Mouse (Mus musculus): ENCODE results near the gene Sdr39u1. TPM values are rescaled to one million over a fixed set of nuclear protein-coding genes. Genes with fewer than 3 reads are reported as not detected.
A peak's percentile ranks its signal among the peaks of the same experiment; 100 is the strongest.

Sdr39u1 gene
- polyA plus RNA-seq, 2 experiments, result 80.2 to 81.0 TPM

GRCm38 (mm10) chr14:55883663-55884062, 16.4 kb downstream of the Sdr39u1 start:
- 87% methylated on average over 12 of the region's 12 CpGs for WGBS

DNA sequence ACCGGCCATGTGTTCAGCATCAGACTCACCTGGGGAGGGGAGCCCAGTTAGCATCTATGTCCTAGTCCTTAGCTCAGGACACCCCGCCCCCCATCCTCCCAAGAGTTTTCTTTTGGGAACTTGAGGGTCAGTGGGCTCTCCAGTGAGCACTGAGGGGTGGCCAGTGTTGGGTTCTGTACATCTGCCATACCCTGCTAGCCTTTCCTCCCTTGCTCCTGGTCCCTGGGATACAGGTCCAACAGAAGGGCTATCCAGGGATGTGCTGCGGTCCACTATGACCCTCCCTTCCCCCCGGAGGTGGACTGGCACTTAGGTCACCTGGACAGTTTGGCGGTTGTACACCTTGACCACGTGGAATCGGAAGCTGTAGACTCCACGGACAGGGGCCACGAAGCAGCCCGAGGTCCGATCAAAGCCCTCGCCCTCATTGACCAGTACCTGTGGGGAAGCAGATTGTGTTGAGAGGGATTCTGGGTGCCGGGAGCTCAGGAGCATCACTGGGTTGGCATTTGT, 16.9 kb downstream of the Sdr39u1 start:
- TF ChIP-seq POLR2A (IDR thresholded peaks at IDR 0.05; ENCODE audit: borderline replicate concordance, extremely low read depth, insufficient read depth, insufficient read length), result no peak
- Histone ChIP-seq H3K27me3 (ENCODE audit: control insufficient read depth, insufficient read depth, low read length) (no peaks in the 10 kb centered on the region), H3K4me2 (replicated peaks; ENCODE audit: low read depth, low read length, severe bottlenecking) (no peak overlapping the region), H3K27ac (replicated peaks; ENCODE audit: low read depth, low read length) (no peak overlapping the region), H3K9ac (ENCODE audit: low read depth, low read length, severe bottlenecking) (no peak overlapping the region), H3K4me3 (replicated peaks; ENCODE audit: low read length) (no peak overlapping the region), H3K4me1 (ENCODE audit: control insufficient read depth, insufficient read depth, low read length) (peaks cover 19% of the 10 kb centered on the region), H3K36me3 (ENCODE audit: control insufficient read depth, insufficient read depth, low read length) (peaks cover 22% of the 10 kb centered on the region), H3K9me3 (ENCODE audit: control insufficient read depth, low read length) (no peaks in the 10 kb centered on the region)
- ATAC-seq (ENCODE audit: low FRiP score, low read depth), result no peak
- no peak for DNase-seq (ENCODE audit: low spot score)
- WGBS, result 89% methylated on average over 13 of the region's 13 CpGs

More at GRCm38 (mm10) chr14:55883663-55884062, 16.4 kb downstream of the Sdr39u1 start:
- Histone ChIP-seq H3K36me3 (ENCODE audit: control insufficient read depth, insufficient read depth, low read length) (peaks cover 26% of the 10 kb centered on the region), H3K27ac (replicated peaks; ENCODE audit: low read depth, low read length) (no peak overlapping the region), H3K9me3 (ENCODE audit: control insufficient read depth, low read length) (no peaks in the 10 kb centered on the region), H3K27me3 (ENCODE audit: control insufficient read depth, insufficient read depth, low read length) (no peaks in the 10 kb centered on the region), H3K4me2 (replicated peaks; ENCODE audit: low read depth, low read length, severe bottlenecking) (no peak overlapping the region), H3K9ac (ENCODE audit: low read depth, low read length, severe bottlenecking) (no peak overlapping the region), H3K4me3 (replicated peaks; ENCODE audit: low read length) (no peak overlapping the region), H3K4me1 (ENCODE audit: control insufficient read depth, insufficient read depth, low read length) (peaks cover 15% of the 10 kb centered on the region)
- TF ChIP-seq POLR2A (IDR thresholded peaks at IDR 0.05; ENCODE audit: borderline replicate concordance, extremely low read depth, insufficient read depth, insufficient read length), result no peak
- ATAC-seq (ENCODE audit: low FRiP score, low read depth), result no peak
- DNase-seq (ENCODE audit: low spot score), result no peak

DNA sequence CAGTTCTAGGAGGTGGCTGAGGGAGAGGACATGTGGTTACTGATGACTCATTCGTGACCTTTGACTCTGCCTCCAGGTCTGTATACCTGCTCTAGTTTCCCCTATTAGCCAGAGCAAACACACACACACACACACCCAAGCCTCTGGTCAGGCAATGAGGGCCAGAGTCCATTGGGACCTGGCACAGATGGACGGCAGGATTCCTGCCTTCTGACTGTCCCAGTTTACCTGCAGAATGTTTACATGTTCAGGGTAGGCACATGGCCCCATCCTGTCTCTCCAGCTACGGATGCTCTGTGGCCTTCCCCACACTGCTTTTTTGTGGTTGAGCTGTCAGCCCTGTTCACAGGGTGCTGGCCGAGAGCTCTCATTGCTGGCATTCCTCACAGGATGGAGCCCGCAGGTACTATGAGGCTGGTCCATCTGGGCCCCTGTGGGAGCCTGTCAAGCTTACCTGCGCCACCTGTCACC, 17.9 kb downstream of the Sdr39u1 start:
- H3K36me3 ChIP-seq (ENCODE audit: control insufficient read depth, insufficient read depth, low read length), result peaks cover 12% of the 10 kb centered on the region
- H3K27ac ChIP-seq (replicated peaks; ENCODE audit: low read depth, low read length), result no peak overlapping the region
- no peaks in the 10 kb centered on the region for H3K9me3 ChIP-seq (ENCODE audit: control insufficient read depth, low read length)
- WGBS, result 56% methylated on average over 6 of the region's 6 CpGs
- no peak for TF ChIP-seq POLR2A (IDR thresholded peaks at IDR 0.05; ENCODE audit: borderline replicate concordance, extremely low read depth, insufficient read depth, insufficient read length)
- no peak overlapping the region for H3K9ac ChIP-seq (ENCODE audit: low read depth, low read length, severe bottlenecking)
- H3K4me1 ChIP-seq (ENCODE audit: control insufficient read depth, insufficient read depth, low read length), result peaks cover 26% of the 10 kb centered on the region
- no peak overlapping the region for H3K4me2 ChIP-seq (replicated peaks; ENCODE audit: low read depth, low read length, severe bottlenecking)
- no peak for ATAC-seq (ENCODE audit: low FRiP score, low read depth)
- no peak for DNase-seq (ENCODE audit: low spot score)
- H3K4me3 ChIP-seq (replicated peaks; ENCODE audit: low read length), result no peak overlapping the region
- H3K27me3 ChIP-seq (ENCODE audit: control insufficient read depth, insufficient read depth, low read length), result no peaks in the 10 kb centered on the region

DNA sequence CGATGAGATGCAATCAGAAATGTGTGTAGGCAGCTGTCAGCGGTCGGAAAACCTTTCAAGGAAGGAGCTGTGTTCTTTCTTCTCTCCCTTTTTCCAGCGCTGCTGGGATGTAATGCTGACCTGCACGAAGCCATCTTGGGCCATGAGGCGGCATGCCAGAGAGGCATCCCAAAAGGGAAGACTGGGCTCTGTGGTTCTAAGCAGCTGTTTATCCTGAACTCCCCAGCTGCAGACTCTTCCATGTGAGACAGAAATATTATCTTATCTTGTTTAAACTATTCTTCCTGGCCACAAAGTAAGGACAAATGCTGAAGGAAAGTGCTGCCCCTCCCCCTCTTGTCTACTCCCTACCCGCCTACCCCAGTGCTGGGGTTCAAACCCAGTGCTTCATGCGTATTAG, 19.1 kb downstream of the Sdr39u1 start:
- Histone ChIP-seq H3K4me2 (replicated peaks; ENCODE audit: low read depth, low read length, severe bottlenecking) (no peak overlapping the region), H3K9ac (ENCODE audit: low read depth, low read length, severe bottlenecking) (no peak overlapping the region), H3K9me3 (ENCODE audit: control insufficient read depth, low read length) (no peaks in the 10 kb centered on the region), H3K4me1 (ENCODE audit: control insufficient read depth, insufficient read depth, low read length) (peaks cover 20% of the 10 kb centered on the region), H3K4me3 (replicated peaks; ENCODE audit: low read length) (no peak overlapping the region), H3K27ac (replicated peaks; ENCODE audit: low read depth, low read length) (no peak overlapping the region), H3K36me3 (ENCODE audit: control insufficient read depth, insufficient read depth, low read length) (no peaks in the 10 kb centered on the region), H3K27me3 (ENCODE audit: control insufficient read depth, insufficient read depth, low read length) (no peaks in the 10 kb centered on the region)
- DNase-seq (ENCODE audit: low spot score) (no peak), ATAC-seq (ENCODE audit: low FRiP score, low read depth) (no peak)
- TF ChIP-seq POLR2A (IDR thresholded peaks at IDR 0.05; ENCODE audit: borderline replicate concordance, extremely low read depth, insufficient read depth, insufficient read length), result no peak
- WGBS, result 86% methylated on average over 8 of the region's 8 CpGs

- H3K9ac ChIP-seq (ENCODE audit: low read depth, low read length, severe bottlenecking), result no peak overlapping the region
- H3K4me3 ChIP-seq (replicated peaks; ENCODE audit: low read length), result no peak overlapping the region
- H3K4me2 ChIP-seq (replicated peaks; ENCODE audit: low read depth, low read length, severe bottlenecking), result no peak overlapping the region
- DNase-seq (ENCODE audit: low spot score), result peak; percentile 45
- no peaks in the 10 kb centered on the region for H3K36me3 ChIP-seq (ENCODE audit: control insufficient read depth, insufficient read depth, low read length)
- H3K27me3 ChIP-seq (ENCODE audit: control insufficient read depth, insufficient read depth, low read length), result no peaks in the 10 kb centered on the region
- no peak for ATAC-seq (ENCODE audit: low FRiP score, low read depth)
- H3K4me1 ChIP-seq (ENCODE audit: control insufficient read depth, insufficient read depth, low read length), result peaks cover 19% of the 10 kb centered on the region
- no peak for TF ChIP-seq POLR2A (IDR thresholded peaks at IDR 0.05; ENCODE audit: borderline replicate concordance, extremely low read depth, insufficient read depth, insufficient read length)
- H3K9me3 ChIP-seq (ENCODE audit: control insufficient read depth, low read length), result no peaks in the 10 kb centered on the region
- 47% methylated on average over 1 of the region's 1 CpGs for WGBS
- no peak overlapping the region for H3K27ac ChIP-seq (replicated peaks; ENCODE audit: low read depth, low read length)
Observed at GRCm38 (mm10) chr14:55879623-55880022, 20.5 kb downstream of the Sdr39u1 start.
